Mouse (Mus musculus): ENCODE data around the gene Mycl.

Mycl gene

GRCm38 (mm10) chr4:122978850-122979249 is 16.6 kb upstream of the Mycl start:
- in situ Hi-C loops (cut with MboI; ENCODE audit: low pct_unique_long_range_greater_than_20kb in 1 of 2, low sequenced_read_pairs in 2 of 2, unreplicated experiment in 1 of 2): no loop called here

GRCm38 (mm10) chr4:122979826-122980225 is 15.6 kb upstream of the Mycl start:
- in situ Hi-C loops (cut with MboI; ENCODE audit: low pct_unique_long_range_greater_than_20kb in 1 of 2, low sequenced_read_pairs in 2 of 2, unreplicated experiment in 1 of 2): no loop called here

- in situ Hi-C loops (cut with MboI; ENCODE audit: low pct_unique_long_range_greater_than_20kb in 1 of 2, low sequenced_read_pairs in 2 of 2, unreplicated experiment in 1 of 2): no loop called here
These were observed 14.8 kb upstream of the Mycl start for GRCm38 (mm10) chr4:122980684-122981083.

- in situ Hi-C loops (cut with MboI; ENCODE audit: low pct_unique_long_range_greater_than_20kb in 1 of 2, low sequenced_read_pairs in 2 of 2, unreplicated experiment in 1 of 2): no loop called here
These were observed 14.2 kb upstream of the Mycl start for GRCm38 (mm10) chr4:122981238-122981637.

GRCm38 (mm10) chr4:122981930-122982329 is 13.5 kb upstream of the Mycl start:
- in situ Hi-C loops (cut with MboI; ENCODE audit: low pct_unique_long_range_greater_than_20kb in 1 of 2, low sequenced_read_pairs in 2 of 2, unreplicated experiment in 1 of 2): no loop called here

- in situ Hi-C loops (cut with MboI; ENCODE audit: low pct_unique_long_range_greater_than_20kb in 1 of 2, low sequenced_read_pairs in 2 of 2, unreplicated experiment in 1 of 2): no loop called here
These were observed 12.9 kb upstream of the Mycl start for GRCm38 (mm10) chr4:122982537-122982936.

- in situ Hi-C loops (cut with MboI; ENCODE audit: low pct_unique_long_range_greater_than_20kb in 1 of 2, low sequenced_read_pairs in 2 of 2, unreplicated experiment in 1 of 2): no loop called here
These were observed 11.8 kb upstream of the Mycl start for GRCm38 (mm10) chr4:122983486-122984261.

GRCm38 (mm10) chr4:122985110-122985509 is 10.3 kb upstream of the Mycl start:
- in situ Hi-C loops (cut with MboI; ENCODE audit: low pct_unique_long_range_greater_than_20kb in 1 of 2, low sequenced_read_pairs in 2 of 2, unreplicated experiment in 1 of 2): loop anchor here in 1 of 2 experiments (5.0 kb wide), 1 partner anchor 97 kb away; no protein-coding TSS in a partner anchor

- in situ Hi-C loops (cut with MboI; ENCODE audit: low pct_unique_long_range_greater_than_20kb in 1 of 2, low sequenced_read_pairs in 2 of 2, unreplicated experiment in 1 of 2): loop anchor here in 1 of 2 experiments (5.0 kb wide), 1 partner anchor 95 kb away; no protein-coding TSS in a partner anchor
These were observed 8.0 kb upstream of the Mycl start for GRCm38 (mm10) chr4:122987421-122987820.

- in situ Hi-C loops (cut with MboI; ENCODE audit: low pct_unique_long_range_greater_than_20kb in 1 of 2, low sequenced_read_pairs in 2 of 2, unreplicated experiment in 1 of 2): loop anchor here in 1 of 2 experiments (5.0 kb wide), 1 partner anchor 94 kb away; no protein-coding TSS in a partner anchor
These were observed 7.4 kb upstream of the Mycl start for GRCm38 (mm10) chr4:122988004-122988403.

GRCm38 (mm10) chr4:122991177-122991576 is 4.3 kb upstream of the Mycl start:
- in situ Hi-C loops (cut with MboI; ENCODE audit: low pct_unique_long_range_greater_than_20kb in 1 of 2, low sequenced_read_pairs in 2 of 2, unreplicated experiment in 1 of 2): no loop called here

- in situ Hi-C loops (cut with MboI; ENCODE audit: low pct_unique_long_range_greater_than_20kb in 1 of 2, low sequenced_read_pairs in 2 of 2, unreplicated experiment in 1 of 2): no loop called here
These were observed 3.2 kb upstream of the Mycl start for GRCm38 (mm10) chr4:122992276-122992675.

- in situ Hi-C loops (cut with MboI; ENCODE audit: low pct_unique_long_range_greater_than_20kb in 1 of 2, low sequenced_read_pairs in 2 of 2, unreplicated experiment in 1 of 2): loop anchor here in 1 of 2 experiments (5.0 kb wide), 1 partner anchor 86 kb away; no protein-coding TSS in a partner anchor
These were observed 767 bp downstream of the Mycl start for GRCm38 (mm10) chr4:122996221-122996617.

GRCm38 (mm10) chr4:122996618-122997381 is 1.3 kb downstream of the Mycl start:
- in situ Hi-C loops (cut with MboI; ENCODE audit: low pct_unique_long_range_greater_than_20kb in 1 of 2, low sequenced_read_pairs in 2 of 2, unreplicated experiment in 1 of 2): loop anchor here in 1 of 2 experiments (5.0 kb wide), 1 partner anchor 86 kb away; no protein-coding TSS in a partner anchor

- in situ Hi-C loops (cut with MboI; ENCODE audit: low pct_unique_long_range_greater_than_20kb in 1 of 2, low sequenced_read_pairs in 2 of 2, unreplicated experiment in 1 of 2): loop anchor here in 1 of 2 experiments (5.0 kb wide), 1 partner anchor 84 kb away; no protein-coding TSS in a partner anchor
These were observed 3.2 kb downstream of the Mycl start for GRCm38 (mm10) chr4:122998537-122999262.

GRCm38 (mm10) chr4:122999263-122999691 is 3.8 kb downstream of the Mycl start:
- in situ Hi-C loops (cut with MboI; ENCODE audit: low pct_unique_long_range_greater_than_20kb in 1 of 2, low sequenced_read_pairs in 2 of 2, unreplicated experiment in 1 of 2): loop anchor here in 1 of 2 experiments (5.0 kb wide), 1 partner anchor 83 kb away; no protein-coding TSS in a partner anchor

GRCm38 (mm10) chr4:123000130-123000529 is 4.7 kb downstream of the Mycl start:
- in situ Hi-C loops (cut with MboI; ENCODE audit: low pct_unique_long_range_greater_than_20kb in 1 of 2, low sequenced_read_pairs in 2 of 2, unreplicated experiment in 1 of 2): no loop called here

GRCm38 (mm10) chr4:123000617-123001342 is 5.3 kb downstream of the Mycl start:
- in situ Hi-C loops (cut with MboI; ENCODE audit: low pct_unique_long_range_greater_than_20kb in 1 of 2, low sequenced_read_pairs in 2 of 2, unreplicated experiment in 1 of 2): no loop called here
